Mouse (Mus musculus) ovary, postnatal 10 days (tissue): Measurements from ENCODE around the gene Car7.
A peak's percentile ranks its signal among the peaks of the same experiment; 100 is the strongest.
"Not testable (repeated sequence)": the region's sequence is repeated elsewhere in the genome, so short reads cannot be mapped to it uniquely, and the experiment has no call there.

ENCODE experiments used
- DNase-seq: peaks from one replicate; pipeline ENCODE4 v3.0.0; 2022; ENCODE audit warnings: low spot score

The Car7 gene

DNA sequence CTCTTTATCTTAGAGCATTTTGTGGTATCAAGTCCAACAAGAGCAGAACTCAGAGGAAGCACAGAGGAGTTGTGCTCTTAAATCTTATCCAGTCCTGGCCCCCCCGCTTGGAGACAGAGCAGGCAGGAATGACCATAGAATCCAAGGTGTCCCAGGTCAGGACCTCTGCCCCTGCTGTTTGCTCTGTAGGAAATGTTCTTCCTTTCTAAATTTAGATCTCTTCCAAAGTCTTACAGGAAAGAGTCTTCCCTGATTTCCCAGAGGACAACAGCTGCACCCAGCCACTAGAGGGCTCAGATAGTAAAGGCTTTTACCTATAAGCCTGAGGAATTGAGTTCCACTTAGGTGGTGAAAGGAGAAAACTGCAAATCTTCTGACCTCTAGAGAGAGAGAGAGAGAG is 35.1 kb downstream of the Car7 start:
- DNase-seq: no peak

DNA sequence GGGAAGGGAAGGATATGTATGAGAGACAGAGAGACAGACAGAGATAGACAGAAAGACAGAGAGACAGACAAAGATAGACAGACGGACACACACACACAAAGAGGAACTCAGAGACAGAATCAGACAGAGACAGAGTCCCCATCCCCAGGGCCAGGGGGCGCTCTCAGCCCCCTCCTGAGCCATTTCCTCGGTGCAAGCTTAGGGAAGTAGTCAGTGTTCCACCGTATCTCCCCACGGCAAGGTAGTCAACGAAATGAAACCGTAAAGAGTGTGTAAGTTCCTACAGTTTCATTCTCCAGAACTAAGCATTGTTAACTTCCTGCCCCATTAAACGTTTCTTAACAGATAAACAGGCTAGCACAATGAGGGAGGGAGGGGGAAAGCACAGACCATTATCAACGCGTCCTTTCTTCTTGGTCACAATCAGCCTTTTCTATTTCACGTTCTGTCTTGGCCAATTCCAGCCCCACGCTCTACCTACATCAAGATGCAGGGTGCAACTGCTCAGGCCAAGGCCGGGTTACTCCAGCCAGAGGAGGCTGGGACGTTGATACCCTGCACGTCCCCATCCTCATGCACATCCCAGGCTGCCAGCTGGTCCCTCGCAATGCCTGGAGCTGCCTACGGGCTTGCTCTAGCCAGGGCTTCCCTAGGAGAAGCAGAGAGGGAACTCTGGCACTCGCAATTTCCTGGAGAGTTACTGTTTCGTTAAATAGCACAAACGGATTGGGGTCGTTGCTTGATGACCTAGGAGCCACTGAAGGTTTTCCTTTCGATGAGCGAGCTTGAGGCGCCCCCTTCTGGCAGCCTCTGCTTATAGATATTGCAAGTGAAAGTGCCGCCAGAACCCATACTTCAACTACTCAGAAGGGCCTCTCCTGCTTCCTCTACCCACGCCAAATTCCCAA is 36.2 kb downstream of the Car7 start:
- peak; percentile 53 for DNase-seq

DNA sequence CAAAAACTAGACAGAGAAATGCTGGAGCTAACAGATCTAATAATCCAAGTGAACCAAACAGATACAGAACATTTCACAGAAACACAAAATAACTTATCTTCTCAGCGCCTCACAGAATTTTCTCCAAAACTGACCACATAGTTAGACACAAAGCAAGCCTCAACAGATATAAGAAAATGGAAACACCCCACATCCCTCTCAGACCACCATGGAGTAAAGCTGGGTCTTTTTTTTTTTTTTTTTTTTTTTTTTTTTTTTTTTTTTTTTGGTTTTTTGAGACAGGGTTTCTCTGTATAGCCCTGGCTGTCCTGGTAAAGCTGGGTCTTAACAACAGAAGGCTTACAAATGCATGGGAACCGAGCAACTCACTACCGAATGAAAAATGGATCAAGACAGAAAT is 42.3 kb downstream of the Car7 start:
- DNase-seq: no peak

DNA sequence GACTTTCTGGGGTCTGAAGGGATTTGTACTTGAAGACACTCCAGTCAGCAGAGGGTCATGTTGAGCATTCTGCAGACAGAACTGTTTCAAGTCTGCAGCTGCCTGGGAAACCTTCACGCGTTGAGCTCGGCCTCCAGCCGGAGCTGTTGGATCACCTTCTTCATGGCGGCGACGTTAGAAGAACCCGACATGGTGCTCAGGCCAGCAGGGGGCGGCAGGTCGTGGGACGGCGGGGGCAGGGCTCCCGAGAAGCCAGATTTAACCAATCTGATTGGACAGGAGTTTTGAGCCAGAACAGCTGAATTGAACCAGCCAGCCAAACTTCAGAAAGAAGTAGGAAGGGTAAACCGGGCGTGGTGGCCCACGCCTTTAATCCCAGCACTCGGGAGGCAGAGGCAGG is 43.1 kb downstream of the Car7 start:
- not testable (repeated sequence) for DNase-seq

DNA sequence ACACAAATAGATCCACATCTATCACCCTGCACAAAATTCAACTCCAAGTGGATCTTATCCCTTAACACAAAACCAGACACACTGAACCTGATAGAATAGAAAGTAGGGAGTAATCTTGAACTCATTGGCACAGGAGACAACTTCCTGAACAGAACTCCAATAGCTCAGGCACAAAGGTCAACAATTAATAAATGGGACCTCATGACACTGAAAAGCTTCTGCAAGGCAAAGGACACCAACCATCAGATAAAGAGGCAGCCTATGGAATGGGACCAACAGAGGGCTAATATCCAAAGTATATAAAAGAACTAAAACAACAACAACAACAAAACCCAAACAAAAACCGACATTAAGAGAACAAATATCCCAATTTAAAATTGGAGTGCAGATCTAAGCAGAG is 50.0 kb downstream of the Car7 start:
- DNase-seq: no peak

DNA sequence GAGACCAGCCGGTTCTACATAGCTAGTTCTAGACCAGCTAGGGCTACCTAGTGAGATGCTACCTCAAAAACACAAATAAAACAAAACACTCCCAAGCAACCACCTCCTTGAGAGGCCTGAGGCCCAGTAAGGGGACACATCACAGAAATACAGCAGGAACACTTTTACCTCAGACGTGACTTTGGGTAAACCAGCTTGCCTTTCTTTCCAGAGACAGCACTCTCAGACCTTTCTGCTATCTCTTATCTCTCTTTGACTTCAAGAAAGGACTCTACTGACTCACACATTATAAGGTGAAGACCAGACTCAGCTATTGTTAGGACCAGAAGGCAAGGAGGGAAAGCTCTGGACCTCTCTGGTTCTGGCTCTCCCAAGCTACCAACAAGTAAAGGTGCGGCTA is 55.8 kb downstream of the Car7 start:
- DNase-seq: no peak

DNA sequence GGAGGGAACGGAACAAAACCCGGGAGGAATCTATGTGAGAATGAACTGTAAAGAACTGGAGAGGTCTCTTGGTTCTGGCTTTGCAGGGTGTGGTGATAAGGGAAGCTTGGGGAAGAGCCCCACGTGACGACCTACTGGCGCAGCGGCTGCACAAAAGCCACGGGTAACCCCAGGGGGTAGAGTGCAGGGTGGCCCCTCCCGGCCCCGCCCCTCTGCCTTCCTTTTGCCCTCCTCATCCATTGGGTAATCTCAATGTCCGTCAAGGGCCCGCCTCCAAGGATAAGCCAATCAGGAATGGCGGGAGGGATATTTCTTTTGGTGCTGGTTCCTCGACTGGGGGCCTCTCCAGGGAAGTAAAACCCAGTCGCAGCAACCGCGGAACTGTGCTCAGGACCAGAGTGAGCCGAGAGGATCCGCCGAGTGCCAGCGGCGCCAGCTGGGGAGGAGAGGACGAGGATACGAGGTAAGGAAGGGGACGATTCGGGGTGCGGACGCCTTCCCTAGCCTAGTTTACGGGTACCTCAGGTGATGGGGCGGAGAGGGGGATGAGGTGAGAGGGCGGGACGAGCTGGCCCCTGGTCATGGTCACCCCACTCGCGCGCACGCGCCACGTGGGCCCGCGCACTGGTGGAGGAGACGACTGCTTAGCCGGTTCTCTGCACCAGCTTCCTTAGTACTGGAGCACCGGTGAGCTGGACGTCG is 56.8 kb downstream of the Car7 start, which contains the start of gene Pdp2:
Gene Pdp2 (plus strand): TSS at position 319 of the 702 bp plus-strand sequence.
- peak; percentile 84 for DNase-seq

DNA sequence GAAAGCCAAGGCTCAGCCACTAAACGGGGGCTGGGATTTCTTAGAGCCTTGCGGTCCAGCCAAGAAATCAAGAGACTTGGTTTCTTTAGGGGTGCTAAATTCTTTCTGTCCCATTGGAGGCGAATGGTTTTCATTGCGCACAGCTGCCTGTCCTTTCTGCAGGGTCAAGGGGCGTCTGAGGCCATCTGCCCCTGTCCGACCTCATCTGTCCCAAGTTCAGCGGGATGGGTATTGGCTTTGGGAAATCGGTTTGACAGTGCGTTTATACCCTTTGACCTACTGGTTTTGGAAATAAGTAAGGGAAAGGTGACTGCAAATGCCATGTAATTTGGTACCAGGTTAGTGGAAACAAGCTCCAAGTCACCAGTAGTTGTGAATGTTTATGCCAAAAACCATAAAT is 57.4 kb downstream of the Car7 start:
- DNase-seq: no peak

DNA sequence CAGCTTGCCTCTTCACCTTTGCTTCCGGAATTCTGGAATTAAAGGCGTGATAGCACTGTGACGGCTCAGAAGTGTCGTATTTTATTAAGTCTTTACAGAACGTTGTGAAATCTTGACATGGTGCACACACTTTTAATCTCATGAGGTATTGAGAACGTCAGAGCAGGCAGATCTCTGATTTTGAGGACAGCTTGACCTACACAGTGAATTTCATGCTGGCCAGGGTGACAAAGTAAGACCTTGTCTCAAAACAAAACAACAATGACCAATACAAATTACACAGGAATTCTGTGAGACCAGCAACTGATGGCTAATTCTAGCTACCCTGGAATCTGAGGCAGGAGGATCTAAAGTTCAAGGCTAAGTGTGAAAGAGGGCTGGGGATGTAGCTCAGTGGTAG is 58.1 kb downstream of the Car7 start:
- DNase-seq: no peak

DNA sequence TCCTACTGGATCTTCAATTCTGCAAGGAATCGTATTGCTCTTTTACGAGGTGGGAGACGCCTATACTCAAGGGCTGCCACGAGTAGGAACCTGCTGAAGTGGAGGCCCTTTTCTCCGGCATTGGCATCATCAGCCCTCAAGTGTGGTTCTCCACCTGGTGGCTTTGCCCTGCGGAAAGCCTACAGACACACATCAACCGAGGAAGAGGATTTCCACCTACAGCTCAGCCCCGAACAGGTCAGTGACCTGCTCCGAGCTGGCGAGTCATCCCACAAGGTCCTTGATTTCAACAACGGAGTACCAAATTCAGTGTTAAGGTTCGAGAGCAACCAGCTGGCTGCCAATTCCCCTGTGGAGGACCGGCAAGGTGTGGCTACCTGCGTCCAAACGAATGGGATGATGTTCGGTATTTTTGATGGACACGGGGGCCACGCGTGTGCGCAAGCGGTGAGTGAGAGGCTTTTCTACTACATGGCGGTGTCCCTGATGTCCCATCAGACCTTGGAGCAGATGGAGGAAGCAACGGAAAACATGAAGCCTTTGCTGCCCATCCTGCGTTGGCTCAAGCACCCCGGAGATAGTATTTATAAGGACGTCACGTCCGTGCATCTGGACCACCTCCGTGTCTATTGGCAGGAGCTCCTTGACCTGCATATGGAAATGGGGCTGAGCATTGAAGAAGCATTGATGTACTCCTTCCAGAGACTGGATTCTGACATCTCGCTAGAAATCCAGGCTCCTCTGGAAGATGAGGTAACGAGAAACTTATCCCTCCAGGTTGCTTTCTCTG is 59.2 kb downstream of the Car7 start:
- no peak for DNase-seq

DNA sequence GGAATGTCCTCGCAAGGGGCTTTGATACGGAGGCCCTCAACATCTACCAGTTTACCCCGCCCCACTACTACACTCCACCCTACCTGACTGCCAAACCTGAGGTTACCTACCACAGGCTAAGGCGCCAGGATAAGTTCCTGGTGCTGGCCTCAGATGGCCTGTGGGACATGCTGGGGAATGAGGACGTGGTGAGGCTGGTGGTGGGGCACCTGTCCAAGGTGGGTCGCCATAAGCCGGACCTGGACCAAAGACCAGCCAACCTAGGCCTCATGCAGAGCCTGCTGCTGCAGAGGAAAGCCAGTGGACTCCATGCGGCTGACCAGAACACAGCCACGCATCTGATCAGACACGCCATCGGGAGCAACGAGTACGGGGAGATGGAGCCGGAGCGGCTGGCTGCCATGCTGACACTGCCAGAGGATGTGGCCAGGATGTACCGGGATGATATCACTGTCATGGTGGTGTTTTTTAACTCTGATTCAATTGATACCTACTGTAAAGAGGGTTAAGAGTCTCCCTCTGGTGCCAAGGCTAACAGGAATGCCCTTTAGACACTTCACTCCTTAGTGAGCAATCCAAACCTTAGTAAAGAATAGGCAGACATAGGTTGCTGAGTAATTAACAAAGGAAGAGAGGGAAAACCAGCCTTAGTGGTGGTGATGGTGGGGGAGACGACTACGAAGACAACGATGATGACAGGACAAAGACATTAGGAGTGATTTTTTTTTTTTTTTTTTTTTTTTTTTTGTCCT is 60.3 kb downstream of the Car7 start:
- no peak for DNase-seq

DNA sequence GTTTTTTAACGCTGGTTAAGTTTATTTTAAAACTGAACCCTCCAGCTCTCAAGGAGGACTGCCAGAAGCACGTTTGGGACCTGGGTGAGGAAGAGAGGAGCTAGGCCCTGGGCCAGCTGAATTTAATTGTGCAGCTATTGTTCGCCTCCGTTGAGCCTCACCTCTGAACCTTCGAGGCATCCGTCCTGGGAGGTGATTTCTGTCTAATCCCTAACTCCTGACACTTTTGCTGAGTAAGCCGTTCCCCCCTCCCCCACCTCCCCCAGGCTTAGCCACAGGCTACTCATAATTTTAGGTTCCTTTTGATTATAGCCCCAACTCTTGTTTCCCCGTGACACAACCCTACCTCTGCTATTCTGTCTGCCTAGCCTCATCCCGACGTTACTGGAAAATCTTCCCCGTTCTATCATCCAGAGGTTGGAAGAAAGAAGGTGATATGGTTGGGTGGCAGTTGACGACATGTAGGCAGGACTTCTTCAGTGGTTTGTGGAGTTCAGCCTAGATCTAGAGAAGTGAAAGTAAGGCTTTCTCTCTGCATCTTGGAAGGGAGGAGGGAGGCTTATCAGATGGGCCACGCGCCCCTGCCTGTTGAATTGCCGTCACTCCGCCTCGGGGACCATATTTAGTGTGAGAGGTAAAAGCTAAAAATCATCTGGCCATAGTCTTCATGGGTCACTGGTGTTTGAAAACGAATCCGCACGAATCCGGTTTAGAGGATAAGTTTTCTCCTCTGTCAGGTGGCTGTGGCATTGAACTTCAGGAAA is 61.5 kb downstream of the Car7 start:
- DNase-seq: no peak

DNA sequence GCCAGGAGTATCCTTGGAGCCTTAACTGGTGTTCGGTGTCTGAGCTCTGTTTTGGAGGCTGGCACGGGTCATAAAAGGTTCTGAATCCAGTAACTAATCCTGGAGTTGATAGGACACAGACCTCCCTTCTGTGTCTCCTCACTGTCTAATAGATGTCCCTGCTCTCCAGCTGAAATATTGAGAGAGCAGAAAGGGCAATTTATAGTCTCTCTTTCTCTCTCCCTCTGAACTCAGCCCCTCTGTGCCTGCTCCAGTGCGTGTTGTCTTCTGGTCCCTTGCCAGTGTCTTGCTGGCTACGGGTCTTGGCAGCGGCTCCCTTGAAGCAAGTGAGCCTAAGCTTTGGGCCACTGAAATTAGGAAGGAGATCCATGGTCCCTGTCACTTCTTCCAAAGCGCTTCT is 63.2 kb downstream of the Car7 start:
- no peak for DNase-seq

DNA sequence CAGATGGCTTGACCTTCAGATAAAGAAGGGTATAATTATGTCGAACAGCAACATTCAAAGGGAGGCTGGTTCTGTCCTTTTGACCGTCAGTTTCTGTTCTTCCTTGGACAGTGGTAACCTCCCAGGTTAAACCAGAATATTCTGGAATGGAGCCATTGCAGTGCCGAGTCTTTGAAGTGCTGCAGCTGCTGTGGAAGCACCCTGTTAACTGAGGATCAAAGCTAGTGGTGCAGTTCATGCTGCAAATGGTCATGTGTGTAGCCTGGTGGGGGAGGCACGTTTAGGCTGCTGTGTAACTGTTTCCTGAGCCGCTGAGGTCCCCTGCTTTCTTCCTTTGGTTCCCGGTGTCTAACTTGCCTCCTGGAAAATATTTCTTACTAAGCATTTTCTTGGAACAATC is 64.0 kb downstream of the Car7 start:
- no peak for DNase-seq
